8 mouse cellular contexts compared by ENCODE assay signal in genomic region chr10:102451756-102452155, GRCm38 (mm10). TPM values are rescaled to one million over a fixed set of nuclear protein-coding genes. Genes with fewer than 3 reads are reported as not detected.
DNase-seq lines count a peak whose midpoint lies in the region; ATAC-seq and TF ChIP-seq lines count a peak whose summit lies in the region.

No protein-coding gene starts in this region.

- H3K79me2 ChIP-seq in liver, adult 2 months (ENCODE audit: control insufficient read depth, insufficient read depth, low read length) = no peaks in the 10 kb centered on the region

- H3K27me3 ChIP-seq in liver, adult 2 months (ENCODE audit: control insufficient read depth, insufficient read depth, low read length) = no peaks in the 10 kb centered on the region
- no peaks in the 10 kb centered on the region for H3K27me3 ChIP-seq in liver, embryonic 11.5 days (replicated peaks; ENCODE audit: control insufficient read depth, insufficient read depth, low read length)
- H3K27me3 ChIP-seq in midbrain, embryonic 16.5 days (ENCODE audit: control insufficient read depth, insufficient read depth, low read depth, low read length) = no peaks in the 10 kb centered on the region

- H3K27ac ChIP-seq in liver, adult 2 months (replicated peaks; ENCODE audit: insufficient read depth, low read depth, low read length) = no peak overlapping the region
- no peak overlapping the region for H3K27ac ChIP-seq in liver, embryonic 11.5 days (ENCODE audit: low read depth, low read length)
- no peak overlapping the region for H3K27ac ChIP-seq in midbrain, embryonic 16.5 days (ENCODE audit: low read length)

- no peak for ATAC-seq in liver, embryonic 11.5 days (replicated peaks; ENCODE audit: low FRiP score)
- ATAC-seq in hematopoietic stem cell, adult 5-6 weeks (replicated peaks in 1 of 2; ENCODE audit: insufficient read depth in 1 of 2, low FRiP score in 2 of 2, low TSS enrichment in 1 of 2, low read depth in 1 of 2, poor library complexity in 2 of 2, severe bottlenecking in 2 of 2) = peak; percentile 71 to 81; a peak in 3 of 4 replicates
- peak; percentile 60; the same call in 1 of the 2 replicates for ATAC-seq in midbrain, embryonic 16.5 days

- DNase-seq in liver, adult 2 months (ENCODE audit: extremely low read depth, low read depth, low spot score) = peak; percentile 37
- no peak for DNase-seq in liver, embryonic 11.5 days (ENCODE audit: low spot score)
- peak; percentile 24 for DNase-seq in Muller cell, postnatal 12 days (ENCODE audit: inconsistent ontology term)
- DNase-seq in embryo, embryonic 11 days = peak; percentile 71
- DNase-seq in left cerebral cortex, postnatal 25 days (ENCODE audit: low spot score in 2 of 2) = peak; percentile 15 to 48
- DNase-seq in urinary bladder, adult 18-20 months (ENCODE audit: low spot score in 2 of 2) = no peak

- no peak for TF ChIP-seq POLR2A in liver, adult 2 months (IDR thresholded peaks at IDR 0.05; ENCODE audit: extremely low read depth, insufficient read depth, low read length)

- TF ChIP-seq CTCF in liver, adult 2 months (IDR thresholded peaks at IDR 0.05; ENCODE audit: low read depth, low read length) = peak; percentile 71

- no peak overlapping the region for H3K4me3 ChIP-seq in liver, adult 2 months (ENCODE audit: insufficient read depth, low read depth, low read length)
- H3K4me3 ChIP-seq in liver, embryonic 11.5 days (ENCODE audit: low read depth, low read length) = no peak overlapping the region
- no peak overlapping the region for H3K4me3 ChIP-seq in midbrain, embryonic 16.5 days (ENCODE audit: low read depth, low read length)

- intact Hi-C loops in left cerebral cortex, postnatal 25 days (cut with DNase I) = loop anchor here (5.0 kb wide), 3 partner anchors 371 to 746 kb away; no protein-coding TSS in a partner anchor

- H3K9me3 ChIP-seq in liver, embryonic 11.5 days (ENCODE audit: control insufficient read depth, low read length) = no peaks in the 10 kb centered on the region
- no peaks in the 10 kb centered on the region for H3K9me3 ChIP-seq in midbrain, embryonic 16.5 days (replicated peaks; ENCODE audit: control insufficient read depth, low read length, poor library complexity, severe bottlenecking)

- WGBS in liver, adult 2 months = 8% methylated on average over 7 of the region's 7 CpGs
- 13% methylated on average over 7 of the region's 7 CpGs for WGBS in liver, embryonic 11.5 days
- 6% methylated on average over 7 of the region's 7 CpGs for WGBS in midbrain, embryonic 16.5 days

- no peak overlapping the region for H3K4me2 ChIP-seq in liver, embryonic 11.5 days
- H3K4me2 ChIP-seq in midbrain, embryonic 16.5 days (ENCODE audit: low read length) = no peak overlapping the region

- no peaks in the 10 kb centered on the region for H3K4me1 ChIP-seq in liver, adult 2 months (ENCODE audit: control insufficient read depth, insufficient read depth, low read length)
- H3K4me1 ChIP-seq in liver, embryonic 11.5 days (replicated peaks; ENCODE audit: control insufficient read depth, insufficient read depth, low read length) = no peaks in the 10 kb centered on the region
- no peaks in the 10 kb centered on the region for H3K4me1 ChIP-seq in midbrain, embryonic 16.5 days (ENCODE audit: control insufficient read depth, insufficient read depth, low read length)

- no peaks in the 10 kb centered on the region for H3K36me3 ChIP-seq in liver, adult 2 months (ENCODE audit: control insufficient read depth, insufficient read depth, low read length)
- no peaks in the 10 kb centered on the region for H3K36me3 ChIP-seq in liver, embryonic 11.5 days (ENCODE audit: control insufficient read depth, insufficient read depth, low read length)
- no peaks in the 10 kb centered on the region for H3K36me3 ChIP-seq in midbrain, embryonic 16.5 days (ENCODE audit: control insufficient read depth, insufficient read depth, low read length)

- no peak overlapping the region for H3K9ac ChIP-seq in liver, adult 2 months (ENCODE audit: low read depth, low read length)
- H3K9ac ChIP-seq in liver, embryonic 11.5 days (ENCODE audit: low read depth, low read length) = no peak overlapping the region
- H3K9ac ChIP-seq in midbrain, embryonic 16.5 days (ENCODE audit: low read depth, low read length) = no peak overlapping the region

RNA-seq across cellular contexts. Expression of gene Nts, which starts 38.5 kb away (rescaled TPM):
- 0.09 TPM in 1 of 2 replicates, not detected in the other for total RNA-seq in liver, adult 2 months (2014; rRNA removed)
- polyA plus RNA-seq in liver, adult 2 months (2012; rRNA removed) = not detected in 2 replicates
- 0.32 and 0.43 TPM in 2 replicates for polyA plus RNA-seq in liver, embryonic 11.5 days (2014; fragmentation: Nextera tagmentation; extraction: Ambion mirVana)
- not detected in 2 replicates for total RNA-seq in hematopoietic stem cell, adult 5-6 weeks (2017)
- 10 to 100 TPM in 1 of 2 experiments, 1 to 10 TPM in 1; 5.7 to 12.7 TPM for total RNA-seq in left cerebral cortex, postnatal 25 days (2021)
- 16.0 and 18.2 TPM in 2 replicates for polyA plus RNA-seq in midbrain, embryonic 16.5 days (2015; fragmentation: Nextera tagmentation; extraction: Ambion mirVana)

Comparison
In these comparisons a context has a peak if more than half of its experiments do, and no peak if none do; other contexts are left out.
1. DNase-seq: peak in liver, adult 2 months (single experiment), Muller cell, postnatal 12 days (single experiment), embryo, embryonic 11 days (single experiment) and left cerebral cortex, postnatal 25 days (2 of 2); none in liver, embryonic 11.5 days (single experiment) and urinary bladder, adult 18-20 months (0 of 2).